Mouse (Mus musculus) heart, embryonic 16.5 days (tissue): ENCODE measurements at regions not wholly inside any gene's neighbourhood (a gene's known extent, or its start where the extent isn't known, plus 50 kb on each side); places are given as distances from the start of the nearest gene placed in this dataset.
A peak's percentile ranks its signal among the peaks of the same experiment; 100 is the strongest.

ENCODE experiments used
- ATAC-seq: fragments of 200-750 bp; cut with Nextera tagmentation; replicated peaks from 2 replicates; pipeline ENCODE4 v1.8.0; 2017; ENCODE audit warnings: moderate number of reproducible peaks; ENCODE audit not compliant: insufficient read depth, low FRiP score; ENCODE audit errors: extremely low read depth
- H3K27ac ChIP-seq: fragments of 300-500 bp; sonication (generic); 2 replicates; pipeline ENCODE4 v1.5.1; 2014; ENCODE audit warnings: mild to moderate bottlenecking, low read length, control low read depth, moderate library complexity
- H3K27me3 ChIP-seq: fragments of 300-500 bp; sonication (generic); 2 replicates; pipeline ENCODE4 v1.6.1; 2014; ENCODE audit warnings: low read length, mixed read lengths; ENCODE audit not compliant: control insufficient read depth, insufficient read depth
- H3K36me3 ChIP-seq: fragments of 300-500 bp; sonication (generic); 2 replicates; pipeline ENCODE4 v1.6.1; 2014; ENCODE audit not compliant: control insufficient read depth, insufficient read depth
- H3K4me1 ChIP-seq: fragments of 300-500 bp; sonication (generic); 2 replicates; pipeline ENCODE4 v1.6.1; 2014; ENCODE audit warnings: low read length, mixed read lengths; ENCODE audit not compliant: control insufficient read depth, insufficient read depth
- H3K4me2 ChIP-seq: fragments of 300-500 bp; sonication (generic); 2 replicates; pipeline ENCODE4 v1.6.1; 2014; ENCODE audit warnings: low read depth, mild to moderate bottlenecking, control low read depth, low read length
- H3K4me3 ChIP-seq: fragments of 300-500 bp; sonication (generic); 2 replicates; pipeline ENCODE4 v1.5.1; 2014; ENCODE audit warnings: mild to moderate bottlenecking, control low read depth, low read length
- H3K9ac ChIP-seq: fragments of 300-500 bp; sonication (generic); 2 replicates; pipeline ENCODE4 v1.6.1; 2014; ENCODE audit warnings: low read length, control low read depth
- H3K9me3 ChIP-seq: fragments of 300-500 bp; sonication (generic); replicated peaks from 2 replicates; pipeline ENCODE4 v1.6.1; 2016; ENCODE audit warnings: low read length; ENCODE audit not compliant: control insufficient read depth
- WGBS: fragments of 180-500 bp; shearing (Covaris S2); extraction: QIAGEN DNeasy Blood & Tissue Kit; methylation state at CpG from one replicate; pipeline ENCODE4 v1.1.7; 2014; 5-methylcytosine and 5-hydroxymethylcytosine counted together

- no peak for ATAC-seq
- no peak overlapping the region for H3K9ac ChIP-seq
- peaks cover 13% of the 10 kb centered on the region for H3K4me1 ChIP-seq
- H3K27ac ChIP-seq: no peak overlapping the region; the same call in 1 of the 2 replicates
- WGBS: 77% methylated on average over 9 of the region's 9 CpGs
- no peak overlapping the region for H3K4me3 ChIP-seq
- H3K4me2 ChIP-seq: no peak overlapping the region
- H3K36me3 ChIP-seq: no peaks in the 10 kb centered on the region
- H3K9me3 ChIP-seq: no peaks in the 10 kb centered on the region
- no peaks in the 10 kb centered on the region for H3K27me3 ChIP-seq
Observed at GRCm38 (mm10) chr16:95867516-95867915, 123.2 kb downstream of the Psmg1 start.

- no peak for ATAC-seq
- Histone ChIP-seq H3K4me3 (no peak overlapping the region), H3K9me3 (no peaks in the 10 kb centered on the region), H3K36me3 (no peaks in the 10 kb centered on the region), H3K4me2 (no peak overlapping the region), H3K27me3 (no peaks in the 10 kb centered on the region), H3K9ac (no peak overlapping the region), H3K27ac (no peak overlapping the region), H3K4me1 (peaks cover 17% of the 10 kb centered on the region)
- 86% methylated on average over 1 of the region's 1 CpGs for WGBS
Observed at GRCm38 (mm10) chr16:95866866-95867420, 123.8 kb downstream of the Psmg1 start.

GRCm38 (mm10) chr16:95865603-95866002, 125.2 kb downstream of the Psmg1 start:
- peaks cover 30% of the 10 kb centered on the region for H3K4me1 ChIP-seq
- H3K36me3 ChIP-seq: no peaks in the 10 kb centered on the region
- H3K9ac ChIP-seq: no peak overlapping the region
- WGBS: 59% methylated on average over 1 of the region's 1 CpGs
- ATAC-seq: no peak
- H3K4me3 ChIP-seq: no peak overlapping the region
- H3K4me2 ChIP-seq: no peak overlapping the region
- H3K27me3 ChIP-seq: no peaks in the 10 kb centered on the region
- H3K9me3 ChIP-seq: no peaks in the 10 kb centered on the region
- no peak overlapping the region for H3K27ac ChIP-seq

GRCm38 (mm10) chr16:95864646-95865045, 126.1 kb downstream of the Psmg1 start:
- Histone ChIP-seq H3K4me1 (peaks cover 33% of the 10 kb centered on the region), H3K27me3 (no peaks in the 10 kb centered on the region), H3K9ac (no peak overlapping the region), H3K36me3 (no peaks in the 10 kb centered on the region), H3K27ac (no peak overlapping the region), H3K9me3 (no peaks in the 10 kb centered on the region), H3K4me3 (no peak overlapping the region), H3K4me2 (no peak overlapping the region)
- no peak for ATAC-seq
- 78% methylated on average over 4 of the region's 4 CpGs for WGBS

- Histone ChIP-seq H3K4me1 (peaks cover 33% of the 10 kb centered on the region), H3K4me3 (no peak overlapping the region), H3K9ac (peak overlapping the region; percentile 38; the same call in 1 of the 2 replicates), H3K27me3 (no peaks in the 10 kb centered on the region), H3K4me2 (no peak overlapping the region), H3K27ac (peak overlapping the region; percentile 89), H3K9me3 (no peaks in the 10 kb centered on the region), H3K36me3 (no peaks in the 10 kb centered on the region)
- no peak for ATAC-seq
- 66% methylated on average over 13 of the region's 13 CpGs for WGBS
Observed at GRCm38 (mm10) chr16:95864106-95864505, 126.7 kb downstream of the Psmg1 start.

GRCm38 (mm10) chr16:95863565-95863964, 127.2 kb downstream of the Psmg1 start:
- 76% methylated on average over 4 of the region's 4 CpGs for WGBS
- Histone ChIP-seq H3K27ac (peak overlapping the region; percentile 89), H3K36me3 (no peaks in the 10 kb centered on the region), H3K4me1 (peaks cover 33% of the 10 kb centered on the region), H3K27me3 (no peaks in the 10 kb centered on the region), H3K4me2 (no peak overlapping the region), H3K9me3 (no peaks in the 10 kb centered on the region), H3K9ac (no peak overlapping the region), H3K4me3 (no peak overlapping the region)
- no peak for ATAC-seq

GRCm38 (mm10) chr16:95862621-95863020, 128.1 kb downstream of the Psmg1 start:
- no peaks in the 10 kb centered on the region for H3K27me3 ChIP-seq
- H3K27ac ChIP-seq: peak overlapping the region; percentile 89
- no peaks in the 10 kb centered on the region for H3K36me3 ChIP-seq
- WGBS: 51% methylated on average over 3 of the region's 3 CpGs
- no peak overlapping the region for H3K9ac ChIP-seq
- H3K9me3 ChIP-seq: no peaks in the 10 kb centered on the region
- peaks cover 33% of the 10 kb centered on the region for H3K4me1 ChIP-seq
- no peak overlapping the region for H3K4me3 ChIP-seq
- no peak overlapping the region for H3K4me2 ChIP-seq
- ATAC-seq: peak; percentile 38

- peak overlapping the region; percentile 89 for H3K27ac ChIP-seq
- H3K36me3 ChIP-seq: no peaks in the 10 kb centered on the region
- WGBS: 20% methylated on average over 12 of the region's 12 CpGs
- peaks cover 33% of the 10 kb centered on the region for H3K4me1 ChIP-seq
- H3K9ac ChIP-seq: no peak overlapping the region
- no peaks in the 10 kb centered on the region for H3K27me3 ChIP-seq
- no peak overlapping the region for H3K4me2 ChIP-seq
- no peak overlapping the region for H3K4me3 ChIP-seq
- no peaks in the 10 kb centered on the region for H3K9me3 ChIP-seq
- peak; percentile 79 for ATAC-seq
Observed at GRCm38 (mm10) chr16:95861231-95861690, 129.5 kb downstream of the Psmg1 start.

- H3K27me3 ChIP-seq: no peaks in the 10 kb centered on the region
- ATAC-seq: no peak
- H3K4me3 ChIP-seq: no peak overlapping the region
- H3K9ac ChIP-seq: no peak overlapping the region
- 69% methylated on average over 9 of the region's 9 CpGs for WGBS
- H3K9me3 ChIP-seq: no peaks in the 10 kb centered on the region
- H3K4me2 ChIP-seq: no peak overlapping the region
- peaks cover 33% of the 10 kb centered on the region for H3K4me1 ChIP-seq
- H3K36me3 ChIP-seq: no peaks in the 10 kb centered on the region
- H3K27ac ChIP-seq: peak overlapping the region; percentile 89
Observed at GRCm38 (mm10) chr16:95860810-95861209, 129.9 kb downstream of the Psmg1 start.
